Mouse (Mus musculus): ENCODE data around the gene Dusp5.
A peak's percentile ranks its signal among the peaks of the same experiment; 100 is the strongest.
"Not testable (repeated sequence)": the region's sequence is repeated elsewhere in the genome, so short reads cannot be mapped to it uniquely, and the experiment has no call there.

The Dusp5 gene

DNA sequence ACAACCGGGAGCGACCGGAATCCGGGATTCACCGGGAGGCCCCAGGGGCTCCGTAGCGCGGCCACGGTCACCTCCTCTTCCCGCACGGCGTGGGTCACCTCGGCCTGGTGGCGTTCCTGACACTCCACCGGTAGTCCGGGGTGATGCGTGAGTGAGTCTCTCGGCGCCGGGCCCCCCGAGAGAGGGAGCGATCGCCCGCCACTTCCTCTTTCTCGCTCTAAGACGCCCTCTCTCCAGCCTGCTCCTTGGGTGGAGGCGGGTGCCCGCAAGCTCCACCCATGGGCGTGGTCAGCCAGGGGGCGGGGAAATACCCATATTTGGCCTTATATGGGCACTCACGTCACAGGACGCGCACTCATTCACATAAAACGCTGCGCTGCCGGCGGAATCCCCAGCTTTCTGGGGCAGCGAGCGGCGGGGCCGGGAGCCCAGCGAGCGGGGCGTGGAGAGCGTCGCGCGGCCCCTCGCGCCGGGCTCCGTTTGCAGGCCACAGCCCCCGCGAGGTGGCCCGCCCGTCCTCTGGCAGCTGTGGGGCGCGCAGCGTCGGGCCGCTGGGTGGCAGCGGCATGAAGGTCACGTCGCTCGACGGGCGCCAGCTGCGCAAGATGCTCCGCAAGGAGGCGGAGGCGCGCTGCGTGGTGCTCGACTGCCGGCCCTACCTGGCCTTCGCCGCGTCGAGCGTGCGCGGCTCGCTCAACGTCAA lies at the start of gene Dusp5:
TSS of gene Dusp5 (plus strand) at position 358 of the 703 bp plus-strand sequence.
- DNase-seq, result peak; percentile 98

GRCm38 (mm10) chr19:53479590-53479989 lies 49.3 kb upstream of the Dusp5 start:
- no peak for DNase-seq

- no peak for DNase-seq
These were observed 46.8 kb upstream of the Dusp5 start for GRCm38 (mm10) chr19:53482093-53482492.

- no peak for DNase-seq
These were observed 46.4 kb upstream of the Dusp5 start for GRCm38 (mm10) chr19:53482527-53482926.

- DNase-seq, result no peak
These were observed 44.9 kb upstream of the Dusp5 start for GRCm38 (mm10) chr19:53483984-53484383.

DNA sequence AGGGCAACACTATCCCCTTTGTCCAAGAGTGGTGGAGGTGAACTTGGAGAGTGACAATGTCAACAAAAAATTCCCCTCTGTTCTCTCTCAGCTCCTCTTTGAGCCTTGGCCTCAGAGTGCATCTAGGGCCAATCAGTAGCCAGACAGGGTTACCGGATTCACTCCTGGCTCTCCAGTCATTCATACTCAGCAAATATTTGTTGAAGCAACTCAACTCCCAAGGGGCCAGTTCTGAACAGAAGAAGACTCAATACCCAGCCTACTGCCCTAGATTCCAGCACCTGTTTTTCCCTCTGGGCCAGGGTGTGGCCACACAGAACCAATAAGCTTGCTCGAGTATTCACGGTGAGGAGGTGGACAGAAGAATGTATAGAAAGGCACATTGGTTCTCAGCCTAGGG lies 44.0 kb upstream of the Dusp5 start:
- DNase-seq, result no peak

DNA sequence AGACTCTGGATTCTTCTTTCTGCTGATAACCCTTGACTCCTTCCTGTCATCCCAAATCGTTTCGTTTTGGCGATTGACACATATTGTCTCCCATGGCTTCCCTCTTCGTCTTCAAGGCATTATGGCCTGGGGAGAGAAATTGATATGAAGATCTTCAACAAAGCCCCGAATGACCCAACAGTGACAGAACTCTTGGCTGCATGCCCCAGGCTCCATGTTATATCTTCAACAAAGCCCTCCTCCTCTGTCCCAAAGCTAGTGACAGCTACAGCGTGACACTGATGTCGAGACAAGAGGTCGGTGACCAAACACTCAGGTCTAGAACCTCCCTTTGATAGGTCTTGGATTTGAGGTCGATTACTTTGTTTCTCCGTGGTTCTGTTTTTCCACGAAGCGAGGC lies 39.7 kb upstream of the Dusp5 start:
- DNase-seq, result no peak

DNA sequence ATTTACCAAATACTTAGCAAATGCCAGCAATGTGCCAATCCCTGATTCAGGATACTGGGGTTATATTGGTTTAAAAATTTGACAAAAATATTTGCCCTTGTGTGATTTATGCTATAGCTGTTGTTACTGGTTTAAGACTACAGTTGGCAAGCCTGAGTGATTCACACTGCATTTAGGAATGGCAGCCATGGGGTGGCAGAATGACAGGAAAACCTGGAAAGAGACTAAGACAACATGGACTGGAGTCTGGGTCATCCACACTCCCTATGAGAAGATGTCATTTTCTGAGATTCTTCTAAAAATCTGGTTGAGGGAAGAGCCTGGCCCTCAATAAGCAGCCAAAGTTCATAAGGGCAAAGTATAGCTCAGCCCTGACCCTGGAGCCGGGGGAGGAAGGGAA lies 39.0 kb upstream of the Dusp5 start:
- DNase-seq, result no peak

- no peak for DNase-seq
These were observed 38.0 kb upstream of the Dusp5 start for GRCm38 (mm10) chr19:53490898-53491297.

GRCm38 (mm10) chr19:53492528-53492927 lies 36.4 kb upstream of the Dusp5 start:
- DNase-seq, result no peak

DNA sequence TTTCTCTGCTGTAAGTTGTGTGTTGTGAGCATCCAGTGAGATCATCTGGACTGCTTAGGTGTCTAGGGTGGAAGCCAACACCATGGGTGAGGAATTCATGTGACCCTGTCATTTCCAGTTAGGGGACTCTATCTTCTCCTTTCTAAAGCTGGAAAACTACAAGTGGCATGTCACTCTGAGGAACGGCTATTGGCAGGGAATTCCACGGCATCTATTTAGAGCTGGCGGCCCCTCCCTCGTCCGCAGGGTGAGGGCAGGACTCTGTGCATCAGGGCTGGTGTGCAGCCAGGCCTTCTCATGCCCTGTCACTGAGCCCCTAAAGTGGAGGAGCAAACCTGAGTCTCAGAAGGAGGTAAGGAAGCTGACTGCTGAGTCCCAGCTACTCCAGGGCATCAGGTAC lies 35.0 kb upstream of the Dusp5 start:
- DNase-seq, result no peak

DNA sequence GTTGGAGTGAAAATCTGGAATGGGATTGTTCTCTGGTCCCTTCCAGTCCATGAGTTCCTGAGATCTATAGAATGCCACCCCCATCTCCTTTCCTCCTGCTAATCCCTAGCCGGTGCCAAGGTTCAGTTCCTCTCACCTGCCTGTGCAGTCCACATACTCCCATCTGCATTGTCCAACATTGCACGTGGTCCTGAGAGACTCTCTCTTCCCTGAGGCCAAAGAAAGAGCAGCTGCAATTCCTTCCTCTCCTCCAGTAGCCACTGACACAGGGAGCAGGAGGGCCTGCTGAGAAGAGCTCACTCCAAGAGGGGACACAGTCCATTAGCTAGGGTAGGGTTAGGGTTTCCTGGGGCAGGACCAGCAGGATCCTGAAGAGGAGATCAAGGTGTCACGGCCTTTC lies 31.0 kb upstream of the Dusp5 start:
- DNase-seq, result no peak

- no peak for DNase-seq
These were observed 29.9 kb upstream of the Dusp5 start for GRCm38 (mm10) chr19:53499049-53499448.

DNA sequence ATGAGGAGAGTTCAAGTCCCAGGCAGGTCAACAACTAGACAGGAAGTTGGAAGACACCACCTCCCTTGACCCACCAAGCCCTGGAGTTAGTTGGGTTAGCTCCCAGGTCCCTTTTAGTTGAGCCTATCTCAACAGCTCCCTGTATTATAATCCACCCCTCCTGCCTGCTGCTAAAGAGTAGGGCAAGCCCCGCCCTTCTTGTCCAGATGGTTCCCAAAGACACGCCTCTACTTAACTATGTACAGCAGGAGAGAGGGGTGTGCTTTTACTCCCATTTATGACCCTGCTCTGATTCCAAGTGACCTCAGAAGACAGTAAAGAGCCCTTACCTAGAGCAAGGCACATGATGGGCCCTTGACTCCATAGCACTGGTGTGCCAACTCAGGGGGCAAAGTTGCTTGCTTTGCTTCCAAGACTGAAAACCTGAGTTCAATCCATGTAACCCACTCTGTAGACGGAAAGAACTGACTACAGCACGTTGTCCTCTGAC lies 29.4 kb upstream of the Dusp5 start:
- DNase-seq, result no peak

DNA sequence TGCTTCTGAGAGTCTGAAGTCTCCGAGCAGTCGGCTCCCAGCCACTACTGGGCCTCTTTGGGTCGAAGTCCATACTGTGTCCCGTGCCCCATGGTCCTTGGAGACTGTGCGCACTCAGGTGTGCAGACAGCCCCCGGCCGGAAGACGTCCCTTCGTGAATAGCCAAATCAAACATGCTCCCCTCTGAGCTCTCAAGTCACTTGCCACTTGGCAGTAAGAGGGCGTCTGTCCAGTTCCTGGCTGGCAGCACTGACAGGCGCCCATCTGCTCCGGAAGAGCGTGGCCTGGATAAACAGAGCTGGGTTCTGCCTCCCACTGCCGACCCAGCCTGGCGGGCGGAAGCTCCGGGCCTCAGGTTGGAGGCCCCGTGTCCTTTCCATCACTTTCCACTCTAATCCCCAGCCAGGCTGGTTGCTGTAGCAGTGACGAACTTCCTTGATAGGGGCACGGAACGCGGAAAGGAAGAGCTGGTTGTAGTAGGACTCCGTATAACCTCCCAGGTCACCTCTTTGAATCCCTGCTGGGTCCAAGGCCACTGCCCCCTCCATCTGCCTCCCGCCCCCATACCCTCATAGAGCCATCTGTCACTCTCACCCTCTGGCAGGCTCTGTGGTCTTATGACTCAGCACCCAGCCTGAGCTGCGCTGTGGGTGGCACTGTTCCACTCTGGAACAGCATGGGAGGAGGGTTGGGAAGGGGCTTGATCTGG lies 28.5 kb upstream of the Dusp5 start:
- peak; percentile 79 for DNase-seq

DNA sequence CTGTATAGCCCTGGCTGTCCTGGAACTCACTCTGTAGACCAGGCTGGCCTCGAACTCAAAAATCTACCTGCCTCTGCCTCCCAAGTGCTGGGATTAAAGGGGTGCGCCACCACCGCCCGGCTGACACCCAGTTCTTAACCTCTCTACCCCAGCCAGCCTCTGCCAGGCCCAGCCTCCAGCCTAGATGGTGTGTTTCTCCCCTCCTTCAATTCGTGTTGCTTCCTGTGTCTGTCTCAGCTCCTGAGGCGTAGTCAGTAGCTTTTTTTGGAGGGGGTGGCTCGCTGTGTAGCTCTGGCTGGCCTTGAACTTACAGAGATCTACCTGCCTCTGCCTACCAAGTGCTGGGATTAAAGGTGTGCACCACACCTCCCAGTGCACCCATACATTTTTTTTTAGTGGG lies 27.7 kb upstream of the Dusp5 start:
- DNase-seq, result not testable (repeated sequence)

- no peak for DNase-seq
These were observed 27.1 kb upstream of the Dusp5 start for GRCm38 (mm10) chr19:53501765-53502164.

DNA sequence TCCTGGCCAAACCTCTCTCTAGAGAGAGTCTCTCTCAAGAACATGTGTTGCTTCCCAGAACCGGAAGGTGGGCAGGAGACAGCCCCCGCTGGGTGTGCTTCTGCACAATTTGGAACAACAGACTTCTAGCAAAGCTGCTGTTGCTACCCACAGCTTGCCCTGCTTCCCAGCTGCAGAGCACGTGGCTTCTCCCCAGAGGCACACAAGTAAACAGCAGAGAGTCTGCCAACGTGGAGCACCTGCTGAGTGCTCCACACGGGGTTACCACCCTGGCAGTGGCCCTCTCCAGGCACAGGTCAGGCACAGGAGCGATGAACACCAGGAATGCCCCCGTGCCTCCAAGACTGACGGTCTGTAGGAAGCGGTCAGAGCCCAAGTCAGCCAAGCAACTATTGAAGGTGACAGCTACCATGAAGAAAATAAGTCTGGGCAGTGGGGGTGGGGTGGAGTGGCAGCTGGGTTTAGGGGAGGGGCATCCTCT lies 26.0 kb upstream of the Dusp5 start:
- DNase-seq, result no peak

DNA sequence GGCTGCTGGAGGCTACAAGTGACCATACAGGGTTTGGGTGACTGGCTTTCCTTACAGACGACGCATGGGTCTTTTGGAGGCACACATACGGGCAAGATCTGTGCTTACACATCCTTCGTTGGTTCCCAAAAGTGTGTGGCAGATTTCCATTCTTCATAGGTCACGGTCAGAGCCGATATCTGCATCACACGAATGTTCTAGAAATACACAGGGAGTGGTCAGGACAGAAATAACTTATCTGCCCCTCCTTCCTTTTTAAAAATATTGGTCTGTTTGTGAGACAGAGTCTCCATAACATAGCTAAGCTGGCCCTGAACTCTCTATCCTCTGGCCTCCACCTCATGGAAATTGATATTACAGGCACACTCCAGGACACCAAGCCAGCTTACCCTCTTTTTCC lies 24.7 kb upstream of the Dusp5 start:
- DNase-seq, result no peak

DNA sequence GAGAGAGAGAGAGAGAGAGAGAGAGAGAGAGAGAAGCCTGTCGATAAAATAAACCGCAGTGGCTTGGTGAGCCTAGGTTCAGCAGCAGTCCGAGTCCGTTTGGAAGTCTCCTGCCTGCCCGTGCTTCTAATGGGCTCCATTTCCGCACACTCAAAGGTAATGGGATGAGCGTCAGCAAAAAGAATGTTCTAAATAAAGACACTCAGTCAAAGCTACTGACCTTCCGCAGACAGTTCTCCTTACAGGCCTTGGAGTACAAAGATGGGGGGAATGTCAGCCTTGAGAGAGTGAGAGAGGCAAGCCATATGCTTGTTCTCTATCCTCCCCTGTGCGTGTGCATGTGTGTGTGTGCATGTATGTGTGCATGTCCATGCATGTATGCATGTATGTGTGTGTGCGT lies 23.2 kb upstream of the Dusp5 start:
- DNase-seq, result no peak

DNA sequence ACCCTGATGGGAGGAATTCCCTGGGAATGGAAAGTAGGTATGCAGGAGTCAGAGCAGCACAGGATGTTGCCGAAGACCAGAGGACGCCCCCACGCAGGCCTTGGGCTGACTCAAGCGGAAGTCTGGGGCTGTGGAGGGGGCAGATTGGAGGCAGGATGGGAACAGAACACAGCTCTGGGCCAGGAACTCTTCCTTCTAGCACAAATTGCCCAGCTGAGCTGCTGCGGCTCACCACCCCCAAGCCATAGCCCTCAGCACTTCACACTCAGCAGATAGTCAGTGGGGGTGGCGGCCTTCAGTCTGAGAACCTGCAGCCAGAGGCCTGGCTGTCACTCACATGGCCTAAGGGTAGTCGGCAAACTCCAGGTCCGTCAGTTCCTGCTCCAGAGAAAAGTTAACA lies 21.4 kb upstream of the Dusp5 start:
- no peak for DNase-seq

- no peak for DNase-seq
These were observed 17.5 kb upstream of the Dusp5 start for GRCm38 (mm10) chr19:53511244-53511934.

DNA sequence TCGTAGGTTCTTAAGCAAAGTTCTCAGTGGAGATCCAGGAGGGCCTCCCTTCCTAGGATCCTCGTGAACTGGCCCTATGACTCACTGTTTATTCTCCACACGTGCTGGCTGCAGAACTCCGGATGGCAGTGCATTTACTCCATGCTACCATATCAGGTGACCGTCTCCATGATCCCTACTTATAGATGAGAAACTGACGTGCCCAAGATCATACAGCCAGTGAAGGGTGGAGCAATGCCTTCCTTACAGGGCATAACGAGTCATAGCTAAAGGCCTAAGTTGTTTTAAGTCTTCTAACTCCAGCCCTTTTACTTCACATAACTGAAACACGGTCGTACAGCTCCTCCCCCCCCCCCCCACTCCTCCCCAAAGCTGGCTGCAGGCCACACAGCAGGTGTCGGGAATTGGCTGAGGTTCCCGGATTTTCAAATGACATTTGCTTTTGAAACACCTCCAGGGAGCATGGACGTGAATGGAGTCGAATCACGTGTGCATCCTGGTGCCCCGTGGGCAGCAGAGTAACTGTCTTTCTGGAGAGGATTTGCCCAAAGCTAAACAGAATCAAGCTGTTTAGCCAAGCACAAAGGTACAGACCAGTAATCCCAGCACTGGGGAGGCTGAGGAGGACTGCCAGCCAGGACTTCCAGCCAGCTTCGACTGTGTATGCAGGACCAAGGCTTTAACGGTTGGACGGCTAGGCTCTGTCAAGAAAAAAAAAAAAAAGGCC lies 11.4 kb upstream of the Dusp5 start:
- no peak for DNase-seq
